Mouse (Mus musculus) right cerebral cortex, postnatal 10 days (tissue): ENCODE data around the gene Olfr520.
"Not testable (repeated sequence)": the region's sequence is repeated elsewhere in the genome, so short reads cannot be mapped to it uniquely, and the experiment has no call there.

Experiments used
- DNase-seq, 2 experiments: peaks; one replicate each; pipeline ENCODE4 v3.0.0; 2021; ENCODE audit warnings: low spot score in 2 of 2

Gene Olfr520

GRCm38 (mm10) chr7:99729973-99730372 lies at the start of gene Olfr520:
TSS of gene Olfr520 (plus strand) at chr7:99730273.
- DNase-seq, result no peak

DNA sequence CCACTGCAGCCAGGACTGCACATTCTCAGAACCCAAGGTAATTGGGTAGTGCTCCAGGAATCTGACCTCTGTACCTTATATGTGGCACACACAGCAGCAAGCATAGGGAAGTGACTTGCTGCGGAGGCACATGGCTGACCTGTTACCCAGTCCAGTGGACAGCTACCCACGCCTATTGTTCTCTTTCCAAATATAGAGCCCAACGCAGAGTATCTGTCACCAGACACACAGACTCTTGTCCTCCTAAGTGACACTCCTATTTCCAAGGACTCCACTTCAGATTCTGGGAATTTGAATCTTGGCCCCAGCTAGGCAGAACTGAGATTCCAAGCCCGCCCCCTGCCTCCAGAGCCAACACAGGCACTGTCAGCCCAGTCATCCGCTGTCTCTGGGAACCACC lies 49.3 kb upstream of the Olfr520 start:
- DNase-seq, result no peak

DNA sequence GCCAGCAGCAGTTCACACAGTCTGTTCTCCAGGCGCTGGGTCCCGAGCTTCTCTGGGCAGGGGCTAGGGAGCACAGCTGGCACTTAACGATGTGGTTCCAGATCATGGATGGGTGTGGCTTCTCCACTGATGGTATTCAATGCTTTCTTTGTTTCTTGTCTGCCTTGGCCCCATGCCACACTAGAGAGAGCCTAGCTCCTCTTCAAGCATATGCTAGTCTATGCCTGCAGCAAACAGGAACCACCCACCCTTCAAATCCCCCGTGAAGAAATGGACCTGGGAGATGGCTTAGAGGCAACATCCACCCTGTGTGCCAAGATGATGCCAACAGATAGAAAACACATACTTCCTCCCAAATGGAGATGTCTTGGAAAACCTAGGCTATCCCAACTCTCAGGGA lies 46.0 kb upstream of the Olfr520 start:
- no peak for DNase-seq

DNA sequence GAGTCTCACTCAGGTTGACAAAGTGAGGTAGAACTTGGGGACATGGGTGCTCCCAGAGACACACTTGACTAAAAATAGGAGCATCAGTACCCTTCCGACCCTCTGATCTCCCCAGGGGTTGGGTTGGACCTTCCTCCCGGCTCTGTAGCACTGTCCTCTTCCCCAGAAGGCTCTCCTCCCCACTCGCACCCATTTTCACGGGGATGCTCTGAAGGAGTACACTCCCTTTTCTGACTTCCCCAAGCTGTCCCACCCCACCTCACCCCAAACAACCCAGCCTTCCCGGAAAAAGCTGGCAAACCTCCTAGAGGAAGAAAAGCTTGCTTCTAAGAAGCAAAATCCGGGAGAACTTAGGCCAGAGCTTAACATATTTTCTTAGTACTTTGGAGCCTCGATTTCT lies 39.3 kb upstream of the Olfr520 start:
- no peak for DNase-seq

GRCm38 (mm10) chr7:99692396-99692795 lies 37.7 kb upstream of the Olfr520 start:
- DNase-seq, result no peak

- DNase-seq, result no peak
These were observed 36.7 kb upstream of the Olfr520 start for GRCm38 (mm10) chr7:99693387-99693786.

GRCm38 (mm10) chr7:99693976-99694375 lies 36.1 kb upstream of the Olfr520 start:
- DNase-seq, result no peak

DNA sequence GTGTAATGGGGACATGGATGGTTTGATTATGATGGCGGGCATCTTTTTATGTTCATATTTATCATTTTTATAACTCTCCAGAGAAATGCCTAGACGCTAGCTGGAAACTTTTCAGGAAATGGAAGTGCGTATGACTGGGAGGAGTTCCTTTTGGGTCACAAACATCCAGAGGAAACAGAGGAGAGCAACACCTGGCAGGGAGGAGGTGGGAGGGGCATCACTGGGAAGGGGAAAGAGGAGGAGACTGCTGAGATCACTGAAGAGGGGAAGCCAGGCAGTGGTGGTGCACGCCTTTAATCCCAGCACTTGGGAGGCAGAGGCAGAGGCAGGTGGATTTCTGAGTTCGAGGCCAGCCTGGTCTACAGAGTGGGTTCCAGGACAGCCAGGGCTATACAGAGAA lies 35.6 kb upstream of the Olfr520 start:
- not testable (repeated sequence) for DNase-seq

DNA sequence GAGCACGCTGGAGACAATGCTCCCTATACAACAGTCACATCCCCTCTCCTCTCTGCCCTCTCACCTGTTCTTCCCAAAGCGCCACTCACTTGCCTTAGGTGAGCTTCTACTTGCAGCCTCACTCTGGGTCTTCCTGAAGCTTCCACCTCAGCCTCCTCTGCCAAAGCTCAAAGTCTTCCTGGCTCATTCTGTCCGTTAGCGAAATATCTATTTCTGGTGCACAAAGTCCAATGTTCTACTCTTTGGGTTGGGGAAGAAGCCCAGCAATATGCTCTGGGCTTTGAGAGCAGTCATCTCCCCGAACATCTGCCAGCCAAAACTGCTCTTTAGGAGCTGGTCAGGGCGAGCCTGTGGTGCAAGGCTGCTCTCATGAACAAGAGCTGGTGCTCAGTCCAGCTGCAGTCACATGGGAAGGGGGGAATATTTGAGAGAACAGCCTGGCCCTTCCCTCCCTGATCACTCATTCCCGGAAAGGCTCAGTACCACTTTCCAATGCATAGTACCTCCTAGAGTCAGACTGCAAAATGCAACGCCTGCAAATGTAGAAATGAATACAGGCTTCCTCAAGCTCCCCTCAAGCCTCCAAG lies 34.5 kb upstream of the Olfr520 start:
- no peak for DNase-seq

- no peak for DNase-seq
These were observed 31.5 kb upstream of the Olfr520 start for GRCm38 (mm10) chr7:99698576-99698975.

DNA sequence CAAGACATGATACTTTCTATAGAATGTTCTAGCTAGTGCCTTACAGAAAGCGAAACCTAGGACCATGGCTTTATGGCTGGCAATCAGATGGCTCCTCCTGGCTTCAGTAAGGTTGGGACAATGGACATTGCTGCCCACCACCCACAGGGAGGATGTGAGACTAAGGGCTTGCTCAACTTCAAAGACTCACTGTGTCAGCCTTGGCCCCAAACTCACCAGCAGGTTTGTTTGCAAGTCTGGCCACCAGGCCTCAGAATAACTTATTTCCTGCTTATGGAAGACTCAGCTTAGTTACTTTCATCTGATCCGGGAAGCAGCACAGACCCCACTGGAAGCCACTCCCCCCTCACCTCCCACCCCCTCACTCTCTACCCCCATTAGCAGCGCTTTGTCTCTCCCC lies 31.0 kb upstream of the Olfr520 start:
- DNase-seq, result no peak

GRCm38 (mm10) chr7:99699709-99700151 lies 30.3 kb upstream of the Olfr520 start:
- DNase-seq, result peak in 1 of 2 experiments; percentile 48

GRCm38 (mm10) chr7:99700641-99701040 lies 29.4 kb upstream of the Olfr520 start:
- no peak for DNase-seq

- no peak for DNase-seq
These were observed 27.9 kb upstream of the Olfr520 start for GRCm38 (mm10) chr7:99702201-99702600.

DNA sequence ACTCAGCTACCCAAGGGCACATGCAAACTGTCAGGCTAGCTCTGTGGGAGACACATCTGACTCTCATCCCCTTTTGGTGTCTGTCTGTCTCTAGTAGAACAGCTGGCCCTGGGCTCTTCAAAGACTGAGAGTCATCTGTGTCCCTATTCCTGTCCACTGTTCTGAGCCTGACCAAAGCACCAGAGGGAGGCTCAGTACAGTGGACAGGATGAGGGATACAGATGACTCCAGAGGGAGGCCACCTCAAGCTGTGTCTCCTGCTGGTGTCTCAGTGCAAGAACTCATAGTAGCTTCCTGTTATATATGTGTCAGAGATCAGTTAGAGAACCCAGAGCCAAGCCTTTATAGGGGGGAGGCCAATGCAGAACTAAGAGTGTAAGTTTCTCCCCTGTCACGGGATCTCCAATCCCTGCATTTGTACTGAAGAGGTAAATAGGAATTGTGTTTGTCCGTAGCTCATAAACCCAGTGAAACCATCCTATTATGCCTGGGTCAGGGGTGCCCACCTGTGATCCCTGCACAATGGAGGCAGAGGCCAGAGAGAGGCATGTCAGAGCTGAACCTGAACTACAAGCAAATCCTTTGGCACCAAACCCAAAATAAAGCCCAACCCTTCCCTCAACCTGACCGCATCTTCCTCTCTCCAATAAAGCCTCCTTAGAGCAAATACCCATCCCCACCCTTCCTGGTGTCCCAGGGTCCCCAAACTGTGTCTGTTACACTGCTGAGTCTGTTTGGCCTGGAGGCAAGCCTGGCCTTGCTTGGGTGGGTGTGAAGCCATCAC lies 25.1 kb upstream of the Olfr520 start:
- no peak for DNase-seq

DNA sequence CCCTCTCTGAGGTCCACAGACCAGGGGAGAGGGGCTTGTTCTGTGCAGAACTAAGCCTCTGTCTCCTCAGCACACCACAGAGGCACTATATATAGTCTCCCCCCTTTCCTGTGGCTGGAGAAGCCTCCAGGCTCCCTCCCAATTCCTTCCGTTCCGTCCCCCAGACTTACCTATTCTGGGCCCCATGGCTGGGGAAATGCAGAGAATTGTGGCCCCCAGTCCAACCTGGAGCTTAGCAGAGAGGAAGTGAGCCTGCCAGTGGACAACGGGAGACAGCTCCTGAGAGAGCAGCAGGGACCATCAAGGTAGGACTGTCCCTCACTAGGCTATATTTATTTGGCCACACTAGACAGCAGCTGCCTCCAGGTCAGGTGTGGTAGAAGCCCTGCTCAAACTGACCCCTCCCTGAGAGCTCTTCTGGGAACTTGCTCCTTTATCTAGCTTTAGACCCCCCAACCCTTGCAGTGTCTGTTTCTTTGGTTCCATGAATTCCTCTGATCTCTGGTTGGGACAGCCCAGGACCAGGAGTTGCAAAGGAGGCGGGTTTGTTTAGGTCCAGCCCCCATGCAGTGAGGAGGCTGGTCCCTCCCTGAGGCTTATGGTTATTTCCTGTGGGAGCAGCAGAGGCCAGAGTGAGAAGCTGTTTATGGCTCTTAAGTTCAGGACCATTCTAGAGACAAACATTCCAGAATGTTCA lies 23.6 kb upstream of the Olfr520 start:
- no peak for DNase-seq

- DNase-seq, result no peak
These were observed 23.0 kb upstream of the Olfr520 start for GRCm38 (mm10) chr7:99707038-99707595.

DNA sequence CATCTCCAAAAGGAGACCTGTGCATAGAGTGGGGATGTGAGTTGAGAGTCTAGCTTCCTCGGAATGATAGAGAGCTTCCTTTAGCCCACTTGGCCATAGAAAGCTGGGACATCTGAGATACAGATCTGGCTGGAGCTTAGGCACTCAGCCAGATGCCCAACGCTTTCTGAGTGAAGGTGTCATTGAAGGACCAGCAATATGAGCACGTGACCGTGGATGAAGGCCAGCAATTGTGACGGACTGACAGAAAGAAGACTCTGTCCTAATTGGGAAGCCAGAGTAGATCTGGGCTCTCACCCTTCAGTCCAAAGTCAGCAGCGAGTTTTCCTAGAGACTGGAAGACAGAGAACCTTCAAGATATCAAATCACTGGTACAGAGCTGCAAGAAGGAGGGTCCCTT lies 22.4 kb upstream of the Olfr520 start:
- no peak for DNase-seq

DNA sequence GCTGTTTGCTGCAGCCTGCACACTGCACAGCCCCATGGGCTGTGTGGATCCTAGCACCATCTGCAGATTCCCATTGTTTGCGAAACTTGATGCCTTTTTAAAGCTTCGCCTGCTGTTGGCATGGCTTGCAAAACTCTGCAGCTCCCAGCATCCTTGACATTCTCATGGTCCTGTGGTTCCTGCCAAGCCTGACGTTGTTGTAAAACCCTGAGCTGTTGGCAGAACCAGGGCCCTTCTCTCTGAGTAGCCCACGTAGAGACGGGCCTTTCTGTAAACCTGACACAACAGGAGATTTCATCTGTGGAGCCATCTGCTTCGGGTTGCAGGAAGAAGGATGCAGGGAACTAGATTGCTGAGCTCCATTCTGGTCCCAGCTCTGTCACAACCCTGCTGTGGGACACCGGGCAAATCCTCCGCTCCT lies 21.8 kb upstream of the Olfr520 start:
- peak; percentile 74 to 88 for DNase-seq

DNA sequence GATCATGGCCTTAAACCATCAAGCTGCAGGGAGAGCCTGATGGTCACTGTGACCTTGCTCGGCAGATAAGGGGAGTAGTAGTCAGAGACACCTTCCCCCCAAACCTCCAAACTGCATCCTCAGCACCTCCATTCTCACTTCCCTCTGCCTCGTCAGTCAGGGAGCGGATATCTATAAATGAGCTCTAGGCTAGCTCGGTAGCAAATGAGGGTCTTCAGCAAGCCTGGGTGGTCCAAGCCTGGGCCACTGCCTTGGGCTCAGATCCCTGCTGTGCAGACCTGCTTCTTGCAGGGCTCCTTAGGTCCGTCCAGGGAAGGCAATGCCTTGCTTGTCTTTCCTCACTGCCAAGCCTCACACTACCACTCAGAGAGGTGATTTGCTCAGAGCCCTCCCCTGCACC lies 21.3 kb upstream of the Olfr520 start:
- DNase-seq, result no peak

- no peak for DNase-seq
These were observed 20.1 kb upstream of the Olfr520 start for GRCm38 (mm10) chr7:99709992-99710391.

- peak in 1 of 2 experiments; percentile 56 for DNase-seq
These were observed 19.6 kb upstream of the Olfr520 start for GRCm38 (mm10) chr7:99710476-99710875.
